Mouse (Mus musculus) lung, postnatal 36 days (tissue): Measurements from ENCODE around the gene Tmtc1.

Experiments used
- DNase-seq: peaks from one replicate; pipeline ENCODE4 v3.0.0; 2022; ENCODE audit warnings: mixed read lengths

Gene Tmtc1

GRCm38 (mm10) chr6:148420387-148420786 is 23.8 kb downstream of the Tmtc1 start:
- DNase-seq: no peak

GRCm38 (mm10) chr6:148416597-148416996 is 27.6 kb downstream of the Tmtc1 start:
- no peak for DNase-seq

- no peak for DNase-seq
Observed at GRCm38 (mm10) chr6:148413638-148414037, 30.6 kb downstream of the Tmtc1 start.

- no peak for DNase-seq
Observed at GRCm38 (mm10) chr6:148406792-148407490, 37.2 kb downstream of the Tmtc1 start.

DNA sequence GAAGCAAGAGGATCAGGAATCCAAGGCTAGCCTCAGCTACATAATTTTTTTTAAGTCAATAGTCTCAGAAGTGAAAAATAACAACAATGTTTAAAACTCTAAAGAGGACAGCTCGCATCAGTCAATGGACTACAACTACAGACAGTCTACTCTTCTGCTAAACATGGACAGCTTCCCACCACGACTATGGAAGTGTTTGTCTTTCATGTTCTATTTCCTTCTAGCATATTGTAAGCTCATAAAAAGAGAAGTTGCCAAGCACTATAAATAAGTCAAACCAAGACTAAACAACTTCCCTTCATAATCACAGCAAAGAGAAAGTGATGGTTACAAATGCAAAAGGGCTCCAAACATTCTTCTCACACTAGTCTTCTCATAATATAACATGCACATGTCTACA is 38.6 kb downstream of the Tmtc1 start:
- DNase-seq: peak; percentile 63

DNA sequence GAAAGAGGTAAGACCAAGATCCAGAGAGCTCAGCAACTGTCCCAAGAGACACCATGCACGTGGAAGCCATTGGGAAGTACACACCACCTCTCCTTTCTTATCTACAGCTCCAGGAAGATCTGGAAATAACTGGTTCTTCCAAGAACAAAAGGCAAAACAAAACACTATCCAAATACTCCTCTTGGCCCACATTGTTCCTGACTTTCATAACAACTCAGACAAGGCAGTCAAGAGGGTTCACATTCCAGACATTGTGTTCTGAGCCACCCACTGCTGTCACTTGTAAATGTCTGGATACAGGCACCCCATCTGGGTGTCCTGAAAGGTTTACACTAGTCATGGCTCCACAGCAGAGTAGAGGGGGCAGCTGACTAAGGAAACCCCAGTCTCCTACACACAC is 39.7 kb downstream of the Tmtc1 start:
- DNase-seq: peak; percentile 82

DNA sequence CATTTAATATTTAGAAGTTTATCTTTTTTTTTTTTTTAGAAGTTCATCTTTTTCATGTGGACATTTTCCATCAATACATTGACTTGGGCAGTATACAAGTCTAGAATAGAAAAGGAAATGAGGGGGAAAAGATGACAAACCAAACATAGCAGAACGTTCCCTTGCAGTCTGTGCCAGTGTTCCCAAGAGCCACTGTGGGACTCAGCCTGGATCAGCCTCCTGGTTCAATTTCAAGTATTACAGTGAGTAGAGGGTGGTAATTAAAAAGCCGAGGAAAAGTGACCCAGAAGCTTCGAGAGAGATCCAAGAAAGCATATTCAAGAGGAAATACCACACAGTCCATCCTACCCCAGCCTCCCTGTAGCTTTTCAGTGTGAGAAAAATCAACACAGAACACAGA is 40.4 kb downstream of the Tmtc1 start:
- no peak for DNase-seq

DNA sequence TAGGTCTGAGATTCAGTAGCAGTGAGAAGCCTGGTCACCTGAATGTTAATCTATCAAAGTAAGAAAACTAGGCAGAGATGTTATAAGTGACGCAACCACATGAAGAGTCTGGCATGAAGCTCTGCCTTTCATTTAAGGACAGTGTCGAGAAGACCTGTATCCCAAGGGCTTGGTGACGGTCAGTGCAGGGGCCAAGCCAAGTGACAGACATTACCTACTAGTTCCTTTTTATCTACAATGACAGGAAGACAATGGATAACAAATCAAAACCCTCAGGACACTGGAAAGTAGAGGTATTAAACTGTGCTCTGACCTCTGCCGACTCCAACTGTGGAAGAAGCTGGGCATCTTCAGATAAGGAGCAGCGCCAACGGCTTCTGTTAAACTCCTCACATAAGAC is 43.2 kb downstream of the Tmtc1 start:
- DNase-seq: no peak

GRCm38 (mm10) chr6:148399541-148399940 is 44.6 kb downstream of the Tmtc1 start:
- DNase-seq: no peak

GRCm38 (mm10) chr6:148398888-148399287 is 45.3 kb downstream of the Tmtc1 start:
- no peak for DNase-seq

- DNase-seq: no peak
Observed at GRCm38 (mm10) chr6:148397270-148397669, 46.9 kb downstream of the Tmtc1 start.

DNA sequence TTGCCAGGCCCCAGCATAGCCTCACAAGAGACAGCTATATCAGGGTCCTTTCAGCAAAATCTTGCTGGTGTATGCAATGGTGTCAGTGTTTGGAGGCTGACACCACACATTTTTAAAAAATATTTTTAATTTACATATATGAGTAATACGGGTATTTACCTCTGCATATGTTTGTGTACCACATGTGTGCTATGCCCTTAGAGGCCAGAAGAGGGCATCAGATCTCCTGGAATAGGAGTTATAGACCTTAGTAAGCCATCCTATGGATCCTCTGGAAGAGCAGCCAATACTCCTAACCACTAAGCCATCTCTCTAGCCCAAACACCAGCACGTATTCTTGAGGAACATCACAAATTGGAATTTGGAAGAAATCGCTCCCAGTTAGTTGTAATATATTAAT is 48.9 kb downstream of the Tmtc1 start:
- no peak for DNase-seq

DNA sequence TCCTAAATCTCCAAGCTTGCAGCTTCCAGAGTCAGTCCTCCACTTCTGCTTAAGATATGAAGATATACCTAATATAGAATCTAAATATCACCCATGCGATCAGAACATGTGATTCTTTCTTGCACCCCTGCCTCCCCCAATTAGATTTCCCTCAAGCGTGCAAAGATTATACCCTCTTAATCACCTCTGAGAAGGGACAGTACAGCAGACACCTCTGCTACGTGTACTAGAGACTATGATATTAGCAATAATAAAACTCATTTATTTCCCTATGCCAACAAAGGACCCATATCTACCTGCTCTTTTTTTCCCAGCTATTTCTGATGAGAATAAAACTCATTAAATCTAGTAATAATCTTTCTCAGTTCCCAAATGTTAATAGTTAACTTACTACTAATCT is 49.9 kb downstream of the Tmtc1 start:
- no peak for DNase-seq

GRCm38 (mm10) chr6:148392147-148392546 is 52.0 kb downstream of the Tmtc1 start:
- no peak for DNase-seq

DNA sequence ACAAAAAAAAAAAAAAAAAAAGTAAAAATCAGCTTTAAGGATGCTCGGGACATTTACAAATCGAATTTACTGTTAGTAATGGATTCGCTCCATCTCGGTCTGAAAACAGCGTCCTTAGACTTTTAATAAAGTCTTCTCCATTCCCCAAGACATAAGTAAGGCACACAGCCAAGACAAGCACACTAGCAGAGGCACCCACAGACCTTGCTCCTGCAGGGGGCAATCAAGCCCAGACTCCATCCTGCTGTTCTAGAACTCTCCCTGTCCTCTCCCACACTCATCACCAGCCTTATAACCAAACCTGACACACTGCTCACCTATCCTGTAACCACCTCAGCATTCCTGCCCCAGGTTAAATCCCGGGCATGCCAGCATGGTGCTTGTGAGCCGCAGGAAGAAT is 52.9 kb downstream of the Tmtc1 start:
- DNase-seq: peak; percentile 74

GRCm38 (mm10) chr6:148390630-148391276 is 53.4 kb downstream of the Tmtc1 start:
- peak; percentile 85 for DNase-seq

GRCm38 (mm10) chr6:148387990-148388389 is 56.2 kb downstream of the Tmtc1 start:
- no peak for DNase-seq

- peak; percentile 90 for DNase-seq
Observed at GRCm38 (mm10) chr6:148384111-148384895, 59.9 kb downstream of the Tmtc1 start.

DNA sequence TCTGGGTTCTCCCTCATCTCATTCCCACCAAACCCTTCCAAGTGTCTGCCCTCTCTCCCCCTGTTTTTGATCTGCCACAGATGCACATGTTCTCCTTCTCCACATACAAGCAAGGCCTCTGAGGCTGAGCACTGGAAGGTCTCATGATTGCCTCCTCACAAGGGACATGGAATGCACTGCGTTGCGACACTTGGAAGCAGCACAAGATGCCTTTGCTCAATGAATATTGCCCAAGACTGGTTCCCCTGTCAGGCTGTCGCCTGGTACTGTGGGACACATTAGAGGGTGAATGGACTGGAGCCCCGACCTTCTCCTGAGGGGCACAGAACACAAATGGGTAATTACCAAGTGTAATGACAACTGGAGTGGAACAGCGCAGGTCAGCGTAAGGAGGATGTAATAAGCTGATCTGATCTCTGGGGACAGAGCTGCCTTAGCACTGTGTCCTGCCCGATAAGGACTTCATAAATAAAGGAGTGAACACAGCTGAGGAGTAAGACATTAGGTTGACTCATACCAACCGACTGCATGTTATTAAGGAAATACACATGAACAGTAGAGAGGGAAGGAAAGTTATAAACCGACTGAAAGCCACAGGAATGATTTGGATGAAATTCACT is 62.9 kb downstream of the Tmtc1 start:
- peak; percentile 62 for DNase-seq

- DNase-seq: no peak
Observed at GRCm38 (mm10) chr6:148375618-148376209, 68.5 kb downstream of the Tmtc1 start.

DNA sequence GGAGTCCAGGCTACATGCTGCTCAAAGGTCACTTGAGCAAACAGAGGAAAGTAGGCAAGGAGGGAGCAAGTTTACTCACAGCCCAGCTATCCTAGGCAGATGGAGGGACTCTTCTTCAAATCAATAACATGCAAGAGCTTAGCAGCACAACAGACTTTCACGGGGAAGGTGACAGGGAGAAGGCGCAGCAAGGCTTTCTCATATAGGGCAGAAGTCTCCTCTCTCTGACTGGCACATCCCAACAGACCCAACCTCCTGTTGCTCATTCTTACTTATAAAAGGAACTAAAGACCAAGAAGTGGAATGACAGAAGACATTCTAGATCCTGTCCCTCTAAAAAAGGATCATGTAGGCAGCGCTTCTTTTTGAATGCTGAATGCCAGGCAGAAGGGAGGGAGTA is 69.2 kb downstream of the Tmtc1 start:
- no peak for DNase-seq

DNA sequence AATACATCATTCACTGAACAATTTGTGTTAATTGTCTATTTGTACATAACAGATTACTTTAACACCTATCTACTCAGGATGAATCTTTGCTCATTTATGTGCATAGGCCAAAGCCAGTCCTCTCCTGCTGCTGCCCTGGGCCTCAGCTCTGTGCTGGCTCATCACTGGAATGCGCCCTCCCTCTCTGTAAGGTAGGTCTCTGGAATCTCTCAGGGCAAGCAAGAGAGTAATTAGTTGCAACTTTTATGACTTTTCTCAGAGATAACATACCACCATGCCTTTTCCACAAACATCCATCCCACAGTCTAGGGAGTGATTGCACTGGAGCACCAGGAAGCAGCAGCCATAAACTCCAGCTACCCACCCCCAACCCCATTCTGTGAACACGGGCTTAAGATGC is 70.7 kb downstream of the Tmtc1 start:
- DNase-seq: no peak

DNA sequence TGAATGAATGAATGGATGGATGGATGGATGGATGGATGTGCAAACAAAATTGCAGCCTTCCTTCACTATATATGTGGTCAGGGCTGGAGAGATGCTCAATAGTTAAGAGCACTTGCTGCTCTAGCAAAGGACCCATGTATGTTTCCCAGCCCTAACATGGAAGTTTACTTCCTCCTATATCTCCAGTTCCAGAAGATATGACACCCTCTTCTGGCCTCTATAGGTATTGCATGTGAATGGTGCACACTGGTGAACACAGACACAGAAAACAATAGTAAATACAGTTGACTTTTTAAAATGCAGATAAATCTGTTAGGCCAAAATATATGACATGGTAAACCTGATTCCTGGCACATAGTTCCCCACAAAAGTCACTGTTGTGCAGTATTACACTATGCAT is 73.0 kb downstream of the Tmtc1 start:
- no peak for DNase-seq
